Mouse (Mus musculus) forebrain, embryonic 10.5 days (tissue): ENCODE results near the gene 1110051M20Rik. TPM values are rescaled to one million over a fixed set of nuclear protein-coding genes. Genes with fewer than 3 reads are reported as not detected.

Experiments
- DNase-seq: peaks from one replicate; pipeline ENCODE4 v3.0.0-alpha.2; 2017; ENCODE audit warnings: low spot score; ENCODE audit errors: extremely low spot score
- H3K27ac ChIP-seq: fragments of 300-500 bp; sonication (generic); 2 replicates; pipeline ENCODE4 v1.5.1; 2016; ENCODE audit warnings: mild to moderate bottlenecking
- H3K27me3 ChIP-seq: fragments of 300-500 bp; sonication (generic); 2 replicates; pipeline ENCODE4 v1.6.1; 2016; ENCODE audit warnings: mild to moderate bottlenecking; ENCODE audit not compliant: poor library complexity, severe bottlenecking
- H3K36me3 ChIP-seq: fragments of 300-500 bp; sonication (generic); replicated peaks from 2 replicates; pipeline ENCODE4 v1.6.1; 2016; ENCODE audit warnings: mild to moderate bottlenecking, moderate library complexity
- H3K4me1 ChIP-seq: fragments of 300-500 bp; sonication (generic); 2 replicates; pipeline ENCODE4 v1.6.1; 2016
- H3K4me3 ChIP-seq: fragments of 300-500 bp; sonication (generic); 2 replicates; pipeline ENCODE4 v1.5.1; 2016; ENCODE audit warnings: mild to moderate bottlenecking, moderate library complexity
- H3K9me3 ChIP-seq: fragments of 300-500 bp; sonication (generic); 2 replicates; pipeline ENCODE4 v1.6.1; 2016; ENCODE audit warnings: mild to moderate bottlenecking, moderate library complexity
- WGBS: fragments of 180-500 bp; shearing (Covaris S2); methylation state at CpG from one replicate; pipeline ENCODE4 v1.1.7; 2016; 5-methylcytosine and 5-hydroxymethylcytosine counted together
- polyA plus RNA-seq: library from polyadenylated mRNA; unstranded; fragments of >200 nt; fragmentation: Nextera tagmentation; extraction: Ambion mirVana; gene quantifications from 2 replicates; pipeline ENCODE4 v1.2.1, GENCODE M21; 2016

The 1110051M20Rik gene
- polyA plus RNA-seq, 1 experiment from 2014 or later: 100 TPM

- H3K4me1 ChIP-seq: peaks cover 63% of the 10 kb centered on the region
- H3K9me3 ChIP-seq: peaks cover 5% of the 10 kb centered on the region; the same call in 1 of the 2 replicates
- 5% methylated on average over 4 of the region's 4 CpGs for WGBS
- H3K4me3 ChIP-seq: no peak overlapping the region
- H3K36me3 ChIP-seq: peaks cover 11% of the 10 kb centered on the region
- peak overlapping the region; percentile 30; the same call in 1 of the 2 replicates for H3K27ac ChIP-seq
- DNase-seq: no peak
- H3K27me3 ChIP-seq: peaks cover 16% of the 10 kb centered on the region
These were observed 11.3 kb upstream of the 1110051M20Rik start for GRCm38 (mm10) chr2:91455826-91456225.

- H3K9me3 ChIP-seq: no peaks in the 10 kb centered on the region
- DNase-seq: no peak
- H3K27me3 ChIP-seq: peaks cover 16% of the 10 kb centered on the region
- no peak overlapping the region for H3K4me3 ChIP-seq
- WGBS: 91% methylated on average over 3 of the region's 3 CpGs
- no peak overlapping the region for H3K27ac ChIP-seq
- peaks cover 49% of the 10 kb centered on the region for H3K4me1 ChIP-seq
- H3K36me3 ChIP-seq: no peaks in the 10 kb centered on the region
These were observed 9.9 kb upstream of the 1110051M20Rik start for GRCm38 (mm10) chr2:91454434-91454833.

- WGBS: 84% methylated on average over 9 of the region's 9 CpGs
- H3K36me3 ChIP-seq: no peaks in the 10 kb centered on the region
These were observed 8.9 kb upstream of the 1110051M20Rik start for GRCm38 (mm10) chr2:91453231-91454075.

GRCm38 (mm10) chr2:91452658-91453057 is 8.2 kb upstream of the 1110051M20Rik start:
- no peak overlapping the region for H3K4me3 ChIP-seq
- H3K27ac ChIP-seq: no peak overlapping the region
- H3K36me3 ChIP-seq: no peaks in the 10 kb centered on the region
- no peak for DNase-seq
- 78% methylated on average over 8 of the region's 8 CpGs for WGBS
- no peaks in the 10 kb centered on the region for H3K9me3 ChIP-seq
- peaks cover 16% of the 10 kb centered on the region for H3K27me3 ChIP-seq
- H3K4me1 ChIP-seq: peaks cover 35% of the 10 kb centered on the region

More at GRCm38 (mm10) chr2:91453231-91454075, 8.9 kb upstream of the 1110051M20Rik start:
- peaks cover 39% of the 10 kb centered on the region for H3K4me1 ChIP-seq
- peaks cover 16% of the 10 kb centered on the region for H3K27me3 ChIP-seq
- no peaks in the 10 kb centered on the region for H3K9me3 ChIP-seq
- H3K4me3 ChIP-seq: no peak overlapping the region
- no peak for DNase-seq
- H3K27ac ChIP-seq: no peak overlapping the region

GRCm38 (mm10) chr2:91450316-91450715 is 5.8 kb upstream of the 1110051M20Rik start:
- H3K9me3 ChIP-seq: no peaks in the 10 kb centered on the region
- H3K36me3 ChIP-seq: no peaks in the 10 kb centered on the region
- H3K4me1 ChIP-seq: peaks cover 13% of the 10 kb centered on the region
- H3K4me3 ChIP-seq: no peak overlapping the region
- 79% methylated on average over 9 of the region's 9 CpGs for WGBS
- H3K27ac ChIP-seq: no peak overlapping the region
- peaks cover 13% of the 10 kb centered on the region for H3K27me3 ChIP-seq
- no peak for DNase-seq

GRCm38 (mm10) chr2:91449662-91450061 is 5.2 kb upstream of the 1110051M20Rik start:
- Histone ChIP-seq H3K9me3 (no peaks in the 10 kb centered on the region), H3K4me3 (no peak overlapping the region), H3K4me1 (0 out of 2 replicates have a peak, but pooled peaks cover 8% of the 10 kb centered on the region), H3K36me3 (no peaks in the 10 kb centered on the region), H3K27ac (no peak overlapping the region), H3K27me3 (peaks cover 8% of the 10 kb centered on the region)
- DNase-seq: no peak
- 73% methylated on average over 1 of the region's 1 CpGs for WGBS

- DNase-seq: no peak
- WGBS: 97% methylated on average over 1 of the region's 1 CpGs
- H3K9me3 ChIP-seq: no peaks in the 10 kb centered on the region
- no peak overlapping the region for H3K4me3 ChIP-seq
- peaks cover 6% of the 10 kb centered on the region; the same call in 1 of the 2 replicates for H3K36me3 ChIP-seq
- no peaks in the 10 kb centered on the region for H3K27me3 ChIP-seq
- peaks cover 33% of the 10 kb centered on the region for H3K4me1 ChIP-seq
- no peak overlapping the region for H3K27ac ChIP-seq
These were observed 2.3 kb downstream of the 1110051M20Rik start for GRCm38 (mm10) chr2:91442241-91442640.

GRCm38 (mm10) chr2:91441715-91442114 is 2.8 kb downstream of the 1110051M20Rik start:
- Histone ChIP-seq H3K27me3 (no peaks in the 10 kb centered on the region), H3K36me3 (peaks cover 6% of the 10 kb centered on the region; the same call in 1 of the 2 replicates), H3K4me1 (peaks cover 39% of the 10 kb centered on the region), H3K4me3 (no peak overlapping the region), H3K27ac (no peak overlapping the region), H3K9me3 (no peaks in the 10 kb centered on the region)
- WGBS: 79% methylated on average over 2 of the region's 2 CpGs
- no peak for DNase-seq

- Histone ChIP-seq H3K27ac (no peak overlapping the region), H3K4me3 (no peak overlapping the region), H3K36me3 (peaks cover 6% of the 10 kb centered on the region; the same call in 1 of the 2 replicates), H3K4me1 (peaks cover 48% of the 10 kb centered on the region), H3K9me3 (no peaks in the 10 kb centered on the region), H3K27me3 (no peaks in the 10 kb centered on the region)
- DNase-seq: no peak
- whole genome bisulfite sequencing: 92% methylated on average over 5 of the region's 5 CpGs
These were observed 3.8 kb downstream of the 1110051M20Rik start for GRCm38 (mm10) chr2:91440686-91441085.

- Histone ChIP-seq H3K27ac (no peak overlapping the region), H3K4me1 (peaks cover 48% of the 10 kb centered on the region), H3K9me3 (no peaks in the 10 kb centered on the region), H3K4me3 (no peak overlapping the region), H3K36me3 (peaks cover 6% of the 10 kb centered on the region; the same call in 1 of the 2 replicates), H3K27me3 (no peaks in the 10 kb centered on the region)
- DNase-seq: no peak
- WGBS: 89% methylated on average over 1 of the region's 1 CpGs
These were observed 4.6 kb downstream of the 1110051M20Rik start for GRCm38 (mm10) chr2:91439876-91440275.

- Histone ChIP-seq H3K27ac (peak overlapping the region; percentile 40; the same call in 1 of the 2 replicates), H3K4me3 (no peak overlapping the region), H3K9me3 (no peaks in the 10 kb centered on the region), H3K27me3 (0 out of 2 replicates have a peak, but pooled peaks cover 4% of the 10 kb centered on the region), H3K4me1 (peaks cover 47% of the 10 kb centered on the region), H3K36me3 (peaks cover 6% of the 10 kb centered on the region; the same call in 1 of the 2 replicates)
- no peak for DNase-seq
- WGBS: 90% methylated on average over 10 of the region's 10 CpGs
These were observed 5.2 kb downstream of the 1110051M20Rik start for GRCm38 (mm10) chr2:91439271-91439670.

GRCm38 (mm10) chr2:91437116-91437815 is 7.2 kb downstream of the 1110051M20Rik start:
- H3K4me1 ChIP-seq: peaks cover 36% of the 10 kb centered on the region
- H3K9me3 ChIP-seq: no peaks in the 10 kb centered on the region
- peak overlapping the region; percentile 73 for H3K27ac ChIP-seq
- 65% methylated on average over 5 of the region's 5 CpGs for WGBS
- H3K27me3 ChIP-seq: 0 out of 2 replicates have a peak, but pooled peaks cover 7% of the 10 kb centered on the region
- DNase-seq: no peak
- H3K36me3 ChIP-seq: peaks cover 9% of the 10 kb centered on the region; the same call in 1 of the 2 replicates
- no peak overlapping the region for H3K4me3 ChIP-seq
